Mouse (Mus musculus) midbrain, embryonic 13.5 days (tissue): ENCODE data around the gene Acoxl. TPM values are rescaled to one million over a fixed set of nuclear protein-coding genes. Genes with fewer than 3 reads are reported as not detected.

ENCODE experiments used
- ATAC-seq: fragments of 200-750 bp; cut with Nextera tagmentation; 2 replicates; pipeline ENCODE4 v1.8.0; 2017; ENCODE audit warnings: mild to moderate bottlenecking, moderate TSS enrichment, moderate library complexity
- H3K27ac ChIP-seq: fragments of 300-500 bp; sonication (generic); 2 replicates; pipeline ENCODE4 v1.5.1; 2015; ENCODE audit warnings: inconsistent platforms, mild to moderate bottlenecking, moderate library complexity
- H3K27me3 ChIP-seq: fragments of 300-500 bp; sonication (generic); 2 replicates; pipeline ENCODE4 v1.6.1; 2015; ENCODE audit warnings: mild to moderate bottlenecking, inconsistent platforms
- H3K36me3 ChIP-seq: fragments of 300-500 bp; sonication (generic); 2 replicates; pipeline ENCODE4 v1.6.1; 2015; ENCODE audit warnings: mild to moderate bottlenecking, inconsistent platforms
- H3K4me1 ChIP-seq: fragments of 300-500 bp; sonication (generic); replicated peaks from 2 replicates; pipeline ENCODE4 v1.6.1; 2015; ENCODE audit warnings: inconsistent platforms
- H3K4me2 ChIP-seq: fragments of 300-500 bp; sonication (generic); replicated peaks from 2 replicates; pipeline ENCODE4 v1.6.1; 2015; ENCODE audit warnings: moderate library complexity, mild to moderate bottlenecking, inconsistent platforms
- H3K4me3 ChIP-seq: fragments of 300-500 bp; sonication (generic); replicated peaks from 2 replicates; pipeline ENCODE4 v1.5.1; 2015; ENCODE audit warnings: mild to moderate bottlenecking, inconsistent platforms
- H3K9ac ChIP-seq: fragments of 300-500 bp; sonication (generic); replicated peaks from 2 replicates; pipeline ENCODE4 v1.6.1; 2015; ENCODE audit warnings: mild to moderate bottlenecking, inconsistent platforms
- H3K9me3 ChIP-seq: fragments of 300-500 bp; sonication (generic); 2 replicates; pipeline ENCODE4 v1.6.1; 2016; ENCODE audit warnings: mild to moderate bottlenecking, inconsistent platforms
- WGBS: fragments of 180-500 bp; shearing (Covaris S2); methylation state at CpG from one replicate; pipeline ENCODE4 v1.1.7; 2015; 5-methylcytosine and 5-hydroxymethylcytosine counted together
- polyA plus RNA-seq: library from polyadenylated mRNA; unstranded; fragments of >200 nt; fragmentation: Nextera tagmentation; extraction: Ambion mirVana; gene quantifications from 2 replicates; pipeline ENCODE4 v1.2.1, GENCODE M21; 2015

The Acoxl gene
- polyA plus RNA-seq, 1 experiment from 2014 or later, result 0.07 TPM

DNA sequence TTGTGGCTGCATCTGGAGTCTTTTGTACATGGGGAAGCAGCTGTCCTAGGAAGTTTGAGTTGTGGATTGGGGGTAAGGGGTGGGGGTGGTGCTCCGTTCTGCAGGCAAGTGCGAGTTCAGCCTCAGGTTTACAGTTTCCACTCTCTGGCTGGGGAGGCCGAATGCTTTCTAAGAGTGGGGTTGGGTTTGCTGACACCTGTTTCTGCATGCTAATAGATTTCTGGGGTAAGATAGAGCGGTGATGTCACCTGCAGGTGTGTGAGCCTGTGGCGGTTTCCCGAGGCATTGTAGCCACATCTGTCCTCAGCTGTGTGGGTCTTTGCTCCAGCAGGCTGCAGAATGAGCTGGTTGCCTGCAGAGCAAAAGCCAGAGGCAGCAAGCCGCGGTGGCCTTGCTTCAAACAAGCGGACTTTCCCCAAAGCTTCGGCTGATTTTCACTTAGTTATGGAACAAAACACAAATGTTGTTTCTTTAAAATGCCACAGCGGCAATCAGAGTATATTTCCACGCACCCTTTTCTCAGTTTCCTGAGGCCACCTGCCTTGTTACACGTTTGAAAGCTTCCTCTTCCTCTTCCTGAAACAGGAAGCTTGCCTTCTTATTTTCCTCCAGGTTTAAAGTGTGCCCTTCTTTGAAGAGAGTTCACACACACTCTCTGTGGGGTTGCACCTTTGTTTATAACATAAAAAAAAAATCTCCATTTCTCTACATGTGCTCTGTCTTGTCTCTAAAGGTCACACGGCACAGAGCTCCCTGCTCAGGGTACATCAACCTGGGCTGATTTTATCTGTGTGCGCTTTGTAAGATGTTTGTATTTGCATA is 89.0 kb downstream of the Acoxl start:
- H3K9ac ChIP-seq, result no peak overlapping the region
- H3K27me3 ChIP-seq, result no peaks in the 10 kb centered on the region
- H3K4me2 ChIP-seq, result 0 out of 2 replicates have a peak overlapping the region, but pooled peaks have one; percentile 4
- H3K9me3 ChIP-seq, result no peaks in the 10 kb centered on the region
- no peaks in the 10 kb centered on the region for H3K36me3 ChIP-seq
- ATAC-seq, result 0 out of 2 replicates have a peak, but pooled peaks have one; percentile 11
- H3K4me3 ChIP-seq, result no peak overlapping the region
- peaks cover 27% of the 10 kb centered on the region for H3K4me1 ChIP-seq
- no peak overlapping the region for H3K27ac ChIP-seq
- 31% methylated on average over 15 of the region's 15 CpGs for WGBS

DNA sequence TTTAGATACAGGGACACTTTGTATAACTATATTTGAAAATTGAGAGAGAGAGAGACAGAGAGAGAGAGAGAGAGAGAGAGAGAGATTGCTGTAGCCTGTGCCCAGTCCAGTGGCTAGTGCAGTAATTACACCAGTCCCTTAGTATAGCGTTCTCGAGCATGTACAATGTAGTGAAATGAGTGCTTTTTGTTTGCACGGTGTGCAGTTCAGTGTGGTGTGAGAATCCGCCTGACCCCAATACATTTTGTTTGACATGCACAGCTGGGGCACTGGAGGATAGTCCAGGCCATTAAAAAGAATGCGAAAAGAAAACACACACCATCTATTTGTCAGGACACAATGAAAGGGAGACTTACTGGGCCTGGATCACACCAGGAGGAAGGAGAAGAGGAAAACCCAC is 89.6 kb downstream of the Acoxl start:
- Histone ChIP-seq H3K27me3 (no peaks in the 10 kb centered on the region), H3K9ac (no peak overlapping the region), H3K4me3 (no peak overlapping the region), H3K27ac (no peak overlapping the region), H3K4me2 (no peak overlapping the region), H3K4me1 (peaks cover 27% of the 10 kb centered on the region), H3K9me3 (no peaks in the 10 kb centered on the region), H3K36me3 (no peaks in the 10 kb centered on the region)
- WGBS, result 17% methylated on average over 5 of the region's 5 CpGs
- ATAC-seq, result 0 out of 2 replicates have a peak, but pooled peaks have one; percentile 55

DNA sequence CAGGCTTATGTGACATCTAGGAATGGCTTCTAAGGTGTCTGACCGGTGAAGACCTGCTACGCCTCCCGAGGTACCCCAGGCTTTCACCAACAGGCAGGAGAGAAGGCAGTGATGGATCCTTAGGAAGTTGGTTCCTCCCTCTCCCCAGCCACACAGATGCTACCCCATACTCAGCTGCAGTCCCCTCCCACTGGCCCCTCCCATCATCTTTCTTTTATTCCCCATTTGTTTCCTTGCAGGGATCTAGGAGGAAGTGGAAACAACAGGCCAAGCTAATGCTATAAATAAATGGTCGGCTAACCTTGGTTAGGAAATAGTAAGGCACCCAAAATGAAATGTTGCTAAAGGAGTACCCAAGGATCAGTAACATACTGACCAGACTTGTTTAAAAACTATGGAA is 90.2 kb downstream of the Acoxl start:
- no peaks in the 10 kb centered on the region for H3K27me3 ChIP-seq
- H3K4me2 ChIP-seq, result no peak overlapping the region
- no peak for ATAC-seq
- 58% methylated on average over 4 of the region's 4 CpGs for WGBS
- H3K36me3 ChIP-seq, result no peaks in the 10 kb centered on the region
- H3K4me1 ChIP-seq, result peaks cover 27% of the 10 kb centered on the region
- no peak overlapping the region for H3K27ac ChIP-seq
- H3K9me3 ChIP-seq, result no peaks in the 10 kb centered on the region
- no peak overlapping the region for H3K4me3 ChIP-seq
- H3K9ac ChIP-seq, result no peak overlapping the region

DNA sequence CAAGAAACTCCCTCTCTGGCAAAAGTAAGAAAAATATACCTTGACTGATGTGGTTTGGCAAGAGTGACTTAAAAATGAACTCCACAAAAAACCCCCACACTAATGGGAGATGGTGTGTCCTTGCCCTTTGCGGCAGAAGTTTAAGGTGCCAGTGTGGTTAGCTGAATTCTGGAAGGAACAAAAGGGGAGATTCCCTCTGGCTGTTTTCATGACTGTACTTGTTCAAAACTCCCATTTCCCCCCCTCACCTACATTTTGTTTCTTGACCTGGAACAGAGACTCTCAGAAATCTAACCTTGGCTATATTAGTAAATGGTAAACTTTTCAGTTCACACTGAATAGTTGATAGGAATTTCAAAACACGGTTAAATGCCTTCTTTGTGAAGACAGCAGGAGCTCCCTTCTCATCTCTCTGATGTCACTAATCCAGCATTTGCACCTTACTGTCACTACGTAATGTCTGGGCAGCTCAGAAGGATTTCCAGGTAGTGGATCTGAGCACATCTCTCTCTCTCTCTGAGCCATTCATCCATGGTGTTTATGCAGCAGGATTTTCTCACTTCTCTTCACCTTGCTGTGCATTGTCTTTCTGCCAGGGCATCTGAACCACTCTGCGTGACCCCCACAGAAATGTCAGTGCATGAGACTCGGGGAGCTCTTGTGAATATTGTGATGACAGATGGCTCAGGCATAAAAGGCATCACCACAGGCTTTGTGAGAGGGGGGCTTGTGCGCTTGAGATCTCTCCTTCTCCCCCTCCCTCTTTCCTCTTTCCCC is 91.5 kb downstream of the Acoxl start:
- no peaks in the 10 kb centered on the region for H3K36me3 ChIP-seq
- H3K9ac ChIP-seq, result no peak overlapping the region
- H3K9me3 ChIP-seq, result no peaks in the 10 kb centered on the region
- no peak overlapping the region for H3K27ac ChIP-seq
- H3K4me2 ChIP-seq, result no peak overlapping the region
- H3K4me3 ChIP-seq, result no peak overlapping the region
- H3K27me3 ChIP-seq, result no peaks in the 10 kb centered on the region
- peaks cover 27% of the 10 kb centered on the region for H3K4me1 ChIP-seq
- WGBS, result 57% methylated on average over 6 of the region's 6 CpGs
- no peak for ATAC-seq

DNA sequence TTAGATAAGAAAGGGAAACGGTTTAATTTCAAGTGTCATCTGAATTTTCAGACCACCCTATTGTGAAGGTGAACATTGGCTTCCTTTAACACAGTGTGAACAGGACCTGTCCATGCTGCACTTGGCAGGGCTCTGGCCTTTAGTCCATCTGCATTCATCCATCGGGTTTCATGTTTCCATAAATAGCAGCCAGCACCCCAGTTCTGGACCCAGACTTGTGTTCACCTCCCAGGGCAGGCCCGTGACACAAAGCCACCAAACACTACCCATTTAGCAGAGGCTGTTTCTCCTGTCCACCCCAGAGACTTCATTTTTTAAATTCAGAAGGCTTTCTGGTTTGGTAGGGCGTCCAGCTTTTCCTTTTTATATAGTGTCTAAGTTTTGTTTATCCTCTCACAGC is 92.9 kb downstream of the Acoxl start:
- no peaks in the 10 kb centered on the region for H3K9me3 ChIP-seq
- peaks cover 22% of the 10 kb centered on the region for H3K4me1 ChIP-seq
- H3K9ac ChIP-seq, result no peak overlapping the region
- H3K4me3 ChIP-seq, result no peak overlapping the region
- no peak overlapping the region for H3K4me2 ChIP-seq
- 77% methylated on average over 4 of the region's 4 CpGs for WGBS
- H3K36me3 ChIP-seq, result no peaks in the 10 kb centered on the region
- no peak overlapping the region for H3K27ac ChIP-seq
- ATAC-seq, result no peak
- H3K27me3 ChIP-seq, result no peaks in the 10 kb centered on the region

DNA sequence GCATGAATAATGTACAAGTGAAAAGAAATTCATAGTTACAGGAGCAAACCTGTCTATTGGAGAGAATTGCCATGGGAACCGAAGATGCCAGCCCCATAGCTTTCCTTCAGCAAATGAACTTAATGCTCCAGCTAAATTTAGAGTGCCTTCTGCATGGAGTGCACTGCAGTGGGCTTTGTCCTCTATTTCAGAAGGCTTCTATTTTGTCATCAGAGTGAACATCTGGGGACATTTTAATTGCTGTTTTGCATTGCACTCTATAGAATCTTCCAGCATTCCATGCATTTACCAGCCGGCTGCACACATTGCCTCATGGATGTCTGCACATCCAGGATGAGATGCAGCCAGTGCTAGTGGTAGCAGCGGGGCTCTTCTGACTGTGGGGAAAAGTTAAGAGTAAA is 94.9 kb downstream of the Acoxl start:
- H3K9me3 ChIP-seq, result no peaks in the 10 kb centered on the region
- 77% methylated on average over 3 of the region's 3 CpGs for WGBS
- H3K27me3 ChIP-seq, result no peaks in the 10 kb centered on the region
- H3K4me2 ChIP-seq, result no peak overlapping the region
- no peak overlapping the region for H3K9ac ChIP-seq
- H3K4me1 ChIP-seq, result peaks cover 7% of the 10 kb centered on the region
- no peak overlapping the region for H3K4me3 ChIP-seq
- no peak for ATAC-seq
- H3K27ac ChIP-seq, result no peak overlapping the region
- H3K36me3 ChIP-seq, result no peaks in the 10 kb centered on the region

DNA sequence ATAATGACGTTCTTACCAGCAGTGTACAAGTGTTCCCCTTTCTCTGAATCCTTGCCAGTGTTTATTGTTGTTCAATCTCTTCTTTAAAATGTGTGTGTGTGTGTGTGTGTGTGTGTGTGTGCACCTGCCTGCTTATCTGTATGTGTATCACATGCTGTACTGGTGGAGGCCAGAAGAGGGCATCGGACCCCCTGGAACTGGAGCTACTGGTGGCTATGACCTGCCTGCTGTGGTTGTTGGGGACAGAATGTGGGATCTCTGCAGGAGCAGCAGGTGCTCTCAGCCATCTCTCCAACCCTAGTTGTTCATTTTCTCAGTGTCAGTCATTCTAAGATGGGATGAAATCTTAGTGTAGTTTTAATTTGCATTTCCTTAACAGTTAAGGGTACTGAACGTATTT is 98.4 kb downstream of the Acoxl start:
- H3K4me3 ChIP-seq, result no peak overlapping the region
- no peak for ATAC-seq
- no peaks in the 10 kb centered on the region for H3K9me3 ChIP-seq
- H3K9ac ChIP-seq, result no peak overlapping the region
- H3K36me3 ChIP-seq, result no peaks in the 10 kb centered on the region
- no peaks in the 10 kb centered on the region for H3K27me3 ChIP-seq
- no peak overlapping the region for H3K4me2 ChIP-seq
- WGBS, result 89% methylated on average over 3 of the region's 3 CpGs
- H3K27ac ChIP-seq, result no peak overlapping the region
- no peaks in the 10 kb centered on the region for H3K4me1 ChIP-seq

DNA sequence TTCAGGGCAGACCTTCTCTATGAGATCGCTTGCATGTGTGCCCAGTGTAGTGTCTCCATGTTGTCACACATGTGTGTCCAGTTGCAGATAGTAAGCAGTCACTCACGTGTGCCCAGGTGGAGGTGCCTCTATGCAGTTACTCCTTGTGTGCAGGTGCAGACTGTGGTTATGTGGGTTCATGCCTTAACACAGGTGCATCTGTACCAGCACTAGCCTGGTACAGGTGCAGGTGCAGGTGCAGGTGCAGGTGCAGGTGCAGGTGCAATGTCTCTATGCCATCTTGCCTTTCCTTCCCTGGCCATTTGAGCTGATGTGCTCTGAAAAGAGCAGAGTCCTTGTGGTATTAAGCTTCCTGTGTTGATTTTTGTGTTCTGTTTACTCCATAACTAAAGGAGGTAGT is 100.5 kb downstream of the Acoxl start:
- no peaks in the 10 kb centered on the region for H3K4me1 ChIP-seq
- H3K9me3 ChIP-seq, result no peaks in the 10 kb centered on the region
- no peak overlapping the region for H3K27ac ChIP-seq
- no peak overlapping the region for H3K9ac ChIP-seq
- no peaks in the 10 kb centered on the region for H3K27me3 ChIP-seq
- 94% methylated on average over 2 of the region's 2 CpGs for WGBS
- H3K36me3 ChIP-seq, result no peaks in the 10 kb centered on the region
- H3K4me2 ChIP-seq, result no peak overlapping the region
- H3K4me3 ChIP-seq, result no peak overlapping the region
- ATAC-seq, result no peak

DNA sequence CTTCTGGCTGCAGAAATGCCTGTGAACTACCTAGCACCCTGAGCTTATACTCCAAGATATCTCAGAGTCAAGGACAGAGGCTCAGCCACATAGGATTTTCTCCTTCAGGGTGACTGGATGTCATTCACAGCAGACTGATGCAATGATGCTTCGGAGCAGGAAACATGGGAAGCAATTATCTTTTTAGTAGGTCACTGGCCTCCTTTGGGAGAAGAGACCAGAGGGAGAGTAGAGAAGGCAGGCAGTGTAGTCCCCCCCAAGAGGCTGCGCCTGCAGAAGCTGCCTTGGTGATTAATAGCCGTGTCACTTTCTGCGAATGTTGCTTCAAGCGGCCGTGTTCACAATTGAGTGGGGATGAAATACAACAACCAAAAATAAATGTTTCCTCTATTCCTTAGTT is 121.9 kb downstream of the Acoxl start:
- Histone ChIP-seq H3K27ac (peak overlapping the region; percentile 6; the same call in 1 of the 2 replicates), H3K4me1 (peaks cover 19% of the 10 kb centered on the region), H3K9me3 (no peaks in the 10 kb centered on the region), H3K4me2 (no peak overlapping the region), H3K4me3 (no peak overlapping the region), H3K36me3 (no peaks in the 10 kb centered on the region), H3K9ac (no peak overlapping the region), H3K27me3 (no peaks in the 10 kb centered on the region)
- ATAC-seq, result 0 out of 2 replicates have a peak, but pooled peaks have one; percentile 9
- whole genome bisulfite sequencing, result 49% methylated on average over 6 of the region's 6 CpGs

DNA sequence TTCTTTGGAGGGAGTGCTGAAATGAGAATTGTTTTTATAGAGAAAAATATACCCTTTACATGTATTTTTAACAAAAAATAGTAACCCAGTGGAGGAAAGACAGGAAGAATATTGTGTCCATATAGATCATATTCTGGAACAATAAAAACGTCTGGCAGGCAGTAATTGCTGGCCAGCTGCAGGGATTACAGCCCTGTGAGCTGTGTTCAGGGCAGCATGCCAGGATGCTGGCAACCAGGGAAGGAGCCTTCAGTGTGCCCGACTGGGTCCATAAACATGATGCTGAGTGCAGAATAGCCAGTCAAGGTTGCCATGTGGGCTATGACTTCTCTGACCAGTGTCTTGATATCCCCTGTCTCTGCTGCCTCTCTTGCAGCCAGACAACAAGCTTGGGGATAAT is 122.5 kb downstream of the Acoxl start:
- no peak overlapping the region for H3K9ac ChIP-seq
- 31% methylated on average over 2 of the region's 2 CpGs for WGBS
- ATAC-seq, result no peak

DNA sequence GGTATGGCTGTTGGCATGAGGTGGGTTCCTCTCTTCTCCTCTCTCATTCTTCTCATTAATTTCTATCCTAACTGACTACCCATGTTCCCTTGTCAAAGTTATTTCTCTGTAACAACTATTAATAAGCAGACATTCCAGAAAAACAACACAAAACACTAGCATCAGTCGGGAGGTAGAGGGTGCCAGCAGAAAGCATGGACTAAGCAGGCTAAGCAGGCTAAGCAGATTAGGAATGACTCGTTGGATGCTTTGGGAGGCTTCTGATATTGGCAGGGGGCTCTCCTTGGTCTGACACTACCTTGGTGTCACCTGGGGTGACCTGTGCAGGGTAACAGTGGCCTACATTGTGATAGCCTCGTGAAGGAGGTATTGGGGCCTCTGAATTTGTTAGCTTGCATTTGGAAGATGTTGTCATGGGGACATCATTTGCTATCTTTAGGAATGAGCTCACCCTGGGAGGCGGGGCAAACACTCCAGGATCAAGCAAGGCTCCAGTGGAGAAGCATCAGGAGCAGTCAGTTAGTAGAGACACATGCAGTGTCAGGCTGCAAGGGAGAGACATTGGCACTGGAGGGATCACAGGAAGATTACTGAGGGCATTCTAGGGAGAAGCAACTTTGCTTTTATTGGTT is 123.2 kb downstream of the Acoxl start:
- H3K9me3 ChIP-seq, result no peaks in the 10 kb centered on the region
- H3K4me3 ChIP-seq, result no peak overlapping the region
- H3K9ac ChIP-seq, result no peak overlapping the region
- WGBS, result 26% methylated on average over 4 of the region's 4 CpGs
- peaks cover 19% of the 10 kb centered on the region for H3K4me1 ChIP-seq
- ATAC-seq, result no peak
- no peaks in the 10 kb centered on the region for H3K27me3 ChIP-seq
- no peak overlapping the region for H3K4me2 ChIP-seq
- no peaks in the 10 kb centered on the region for H3K36me3 ChIP-seq
- no peak overlapping the region for H3K27ac ChIP-seq

More for the DNA sequence above, 122.5 kb downstream of the Acoxl start:
- H3K4me1 ChIP-seq, result peaks cover 19% of the 10 kb centered on the region
- H3K4me2 ChIP-seq, result no peak overlapping the region
- 0 out of 2 replicates have a peak overlapping the region, but pooled peaks have one; percentile 6 for H3K27ac ChIP-seq
- no peak overlapping the region for H3K4me3 ChIP-seq
- no peaks in the 10 kb centered on the region for H3K9me3 ChIP-seq
- no peaks in the 10 kb centered on the region for H3K36me3 ChIP-seq
- H3K27me3 ChIP-seq, result no peaks in the 10 kb centered on the region

DNA sequence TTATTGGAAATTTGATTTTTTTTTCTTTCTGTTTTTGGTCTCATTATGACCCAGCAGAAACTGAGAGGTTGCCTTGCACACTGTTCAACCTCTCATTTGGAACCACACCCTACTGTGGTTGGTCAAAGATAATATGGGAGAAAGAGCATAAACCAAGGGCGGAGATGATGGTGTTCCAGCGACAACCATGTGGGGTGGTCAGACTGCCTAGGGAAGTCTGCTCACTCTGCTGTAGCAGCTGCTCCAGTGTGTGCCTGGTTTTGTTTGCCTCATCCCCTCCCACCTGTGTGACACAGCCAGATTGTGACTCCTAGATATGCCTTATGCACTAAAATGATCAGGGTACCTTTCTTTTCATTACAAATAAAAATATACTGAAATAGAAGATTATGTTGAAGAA is 130.3 kb downstream of the Acoxl start:
- 98% methylated on average over 2 of the region's 2 CpGs for WGBS
- Histone ChIP-seq H3K4me1 (no peaks in the 10 kb centered on the region), H3K9me3 (no peaks in the 10 kb centered on the region), H3K27me3 (no peaks in the 10 kb centered on the region), H3K27ac (no peak overlapping the region), H3K9ac (no peak overlapping the region), H3K4me3 (no peak overlapping the region), H3K36me3 (no peaks in the 10 kb centered on the region), H3K4me2 (no peak overlapping the region)
- no peak for ATAC-seq
